Mouse (Mus musculus): ENCODE data around the gene Cdk2ap2. TPM values are rescaled to one million over a fixed set of nuclear protein-coding genes. Genes with fewer than 3 reads are reported as not detected.

Cdk2ap2 gene
- polyA plus RNA-seq, 1 experiment, result 26.9 TPM

DNA sequence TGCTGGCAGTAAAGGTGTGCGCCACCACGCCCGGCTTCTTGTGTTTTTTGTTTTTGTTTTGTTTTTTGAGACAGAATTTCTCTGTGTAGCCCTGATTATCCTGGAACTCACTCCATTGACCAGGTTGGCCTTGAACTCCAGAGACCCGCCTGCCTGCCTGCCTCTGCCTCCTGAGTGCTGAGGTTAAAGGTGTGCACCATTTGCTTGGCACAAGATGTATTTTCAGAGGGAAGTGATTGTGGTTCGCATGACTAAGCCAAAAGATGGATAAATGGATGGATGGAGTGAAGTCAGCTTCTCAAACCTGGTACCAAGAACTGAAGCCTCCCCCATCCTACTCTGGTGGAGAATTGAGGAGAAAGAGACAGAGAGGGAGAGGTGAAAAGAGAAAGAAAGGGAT, 42.4 kb upstream of the Cdk2ap2 start:
- Histone ChIP-seq H3K27ac (ENCODE audit: insufficient read depth, low read length) (no peak overlapping the region), H3K4me1 (ENCODE audit: control insufficient read depth, insufficient read depth, low read length) (peaks cover 17% of the 10 kb centered on the region), H3K9me3 (replicated peaks; ENCODE audit: control insufficient read depth, insufficient read depth, low read length, poor library complexity, severe bottlenecking) (no peaks in the 10 kb centered on the region), H3K4me3 (ENCODE audit: low read depth, low read length) (no peak overlapping the region), H3K27me3 (ENCODE audit: control insufficient read depth, insufficient read depth, low read length, poor library complexity, severe bottlenecking) (no peaks in the 10 kb centered on the region), H3K9ac (ENCODE audit: low read depth, poor library complexity, severe bottlenecking) (no peak overlapping the region), H3K36me3 (ENCODE audit: control insufficient read depth, insufficient read depth, low read length, poor library complexity, severe bottlenecking) (no peaks in the 10 kb centered on the region)
- TF ChIP-seq CTCF (IDR thresholded peaks at IDR 0.05; ENCODE audit: low read depth, low read length), result no peak
- TF ChIP-seq POLR2A (IDR thresholded peaks at IDR 0.05; ENCODE audit: insufficient read depth, low read length), result no peak
- no peak for TF ChIP-seq EP300 (IDR thresholded peaks at IDR 0.05; ENCODE audit: insufficient read depth, low read depth, low read length)

DNA sequence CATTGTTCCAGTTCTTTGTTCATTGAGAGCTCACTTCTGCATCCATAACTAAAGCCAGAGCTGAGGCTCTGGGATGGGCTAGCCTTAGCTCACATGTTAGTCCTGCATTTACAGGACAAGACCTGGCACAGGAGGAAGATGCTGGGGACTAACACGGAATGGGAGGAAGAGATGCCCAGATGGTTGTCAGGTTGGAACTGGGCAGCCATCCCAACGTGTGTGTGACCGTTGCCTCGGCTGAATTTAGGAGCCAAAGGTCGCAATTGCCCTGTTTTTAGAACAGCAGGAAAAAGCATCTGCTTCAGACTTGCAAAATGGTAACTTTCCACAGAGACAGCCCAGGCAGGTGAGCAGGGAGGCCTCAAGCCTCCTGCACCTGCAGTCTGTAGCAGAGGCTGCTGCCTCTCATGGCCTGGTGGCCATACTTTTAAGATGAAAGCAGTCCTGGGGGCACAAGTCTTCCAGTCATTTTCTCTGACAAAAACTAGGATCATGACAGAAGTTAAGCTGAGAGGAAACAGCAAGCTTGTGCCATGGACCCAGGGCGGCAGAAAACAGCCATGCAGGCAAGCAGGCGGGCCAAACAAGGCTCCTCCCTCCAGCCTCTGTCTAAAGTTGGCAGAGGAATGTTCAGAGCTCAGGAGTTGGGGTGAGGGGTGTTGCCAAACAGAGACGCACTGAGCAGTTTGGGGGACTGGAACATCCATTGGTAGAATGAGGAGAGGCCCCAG, 41.6 kb upstream of the Cdk2ap2 start:
- no peak for TF ChIP-seq POLR2A (IDR thresholded peaks at IDR 0.05; ENCODE audit: insufficient read depth, low read length)
- TF ChIP-seq CTCF (IDR thresholded peaks at IDR 0.05; ENCODE audit: low read depth, low read length), result no peak
- no peak for TF ChIP-seq EP300 (IDR thresholded peaks at IDR 0.05; ENCODE audit: insufficient read depth, low read depth, low read length)
- no peaks in the 10 kb centered on the region for H3K27me3 ChIP-seq (ENCODE audit: control insufficient read depth, insufficient read depth, low read length, poor library complexity, severe bottlenecking)
- no peak overlapping the region for H3K27ac ChIP-seq (ENCODE audit: insufficient read depth, low read length)

DNA sequence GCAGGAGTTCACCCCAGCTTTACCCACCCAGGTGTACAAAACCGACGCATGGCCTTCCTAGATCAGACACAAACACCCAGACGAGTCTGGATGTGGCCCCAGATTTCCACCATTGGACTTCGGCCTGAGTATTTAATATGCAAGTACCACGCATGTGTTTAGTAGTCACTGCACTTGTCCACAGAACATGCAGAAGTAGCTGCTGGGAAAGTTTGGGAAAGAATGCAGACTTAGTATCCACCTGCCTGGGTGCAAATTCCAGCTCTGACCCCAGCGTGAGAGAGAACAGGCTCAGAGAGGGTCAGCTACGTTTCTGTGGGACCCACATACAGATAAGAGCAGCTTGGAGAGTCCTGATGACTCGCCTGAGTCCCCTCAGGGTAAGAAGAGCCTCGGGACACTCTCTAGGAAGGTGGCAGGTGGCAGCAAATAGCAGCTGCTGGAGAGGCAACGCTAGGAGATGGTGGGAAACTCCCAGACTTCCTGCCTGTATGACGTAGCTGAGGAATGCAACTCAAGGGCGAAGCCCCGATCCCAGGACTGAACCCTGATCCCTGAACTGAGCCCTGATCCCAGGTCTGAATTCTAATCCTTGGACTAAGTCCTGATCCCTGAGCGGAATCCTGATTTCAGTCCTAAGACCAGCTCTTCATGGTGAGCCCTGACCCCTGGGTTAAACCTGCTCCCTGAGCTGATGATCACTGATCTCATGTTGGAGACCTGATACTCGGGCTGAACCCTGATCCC, 40.9 kb upstream of the Cdk2ap2 start:
- Histone ChIP-seq H3K9ac (ENCODE audit: low read depth, poor library complexity, severe bottlenecking) (no peak overlapping the region), H3K4me1 (ENCODE audit: control insufficient read depth, insufficient read depth, low read length) (peaks cover 17% of the 10 kb centered on the region), H3K4me3 (ENCODE audit: low read depth, low read length) (no peak overlapping the region), H3K9me3 (replicated peaks; ENCODE audit: control insufficient read depth, insufficient read depth, low read length, poor library complexity, severe bottlenecking) (peaks cover 7% of the 10 kb centered on the region), H3K36me3 (ENCODE audit: control insufficient read depth, insufficient read depth, low read length, poor library complexity, severe bottlenecking) (no peaks in the 10 kb centered on the region), H3K27ac (ENCODE audit: insufficient read depth, low read length) (no peak overlapping the region), H3K27me3 (ENCODE audit: control insufficient read depth, insufficient read depth, low read length, poor library complexity, severe bottlenecking) (peaks cover 2% of the 10 kb centered on the region; the same call in 1 of the 2 replicates)
- TF ChIP-seq CTCF (IDR thresholded peaks at IDR 0.05; ENCODE audit: low read depth, low read length), result no peak
- 0 out of 2 replicates have a peak, but pooled peaks have one; percentile 23 for TF ChIP-seq EP300 (IDR thresholded peaks at IDR 0.05; ENCODE audit: insufficient read depth, low read depth, low read length)

More for the DNA sequence above, 41.6 kb upstream of the Cdk2ap2 start:
- no peaks in the 10 kb centered on the region for H3K36me3 ChIP-seq (ENCODE audit: control insufficient read depth, insufficient read depth, low read length, poor library complexity, severe bottlenecking)
- no peak overlapping the region for H3K9ac ChIP-seq (ENCODE audit: low read depth, poor library complexity, severe bottlenecking)
- H3K4me1 ChIP-seq (ENCODE audit: control insufficient read depth, insufficient read depth, low read length), result peaks cover 17% of the 10 kb centered on the region
- H3K4me3 ChIP-seq (ENCODE audit: low read depth, low read length), result no peak overlapping the region
- peaks cover under 1% of the 10 kb centered on the region; the same call in 1 of the 2 replicates for H3K9me3 ChIP-seq (replicated peaks; ENCODE audit: control insufficient read depth, insufficient read depth, low read length, poor library complexity, severe bottlenecking)

DNA sequence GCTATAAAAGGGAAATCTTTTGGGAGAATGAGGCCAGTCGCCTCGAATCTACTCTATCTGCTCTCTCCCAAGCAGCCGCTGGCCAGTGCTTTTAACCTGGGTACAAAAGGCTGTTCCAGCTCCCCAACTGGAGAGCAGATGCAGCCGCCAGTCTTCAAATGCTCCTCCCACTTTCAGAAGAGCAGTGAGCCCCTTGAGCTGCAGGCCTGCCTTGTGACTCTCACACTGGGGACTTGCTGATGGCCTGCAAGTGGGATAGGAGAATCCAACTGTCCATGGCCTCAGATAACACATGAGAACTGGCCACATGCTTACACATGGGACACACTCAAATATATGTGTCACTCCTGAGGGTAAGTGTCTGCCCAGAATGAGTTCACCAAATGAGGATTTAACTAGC, 40.3 kb upstream of the Cdk2ap2 start:
- Histone ChIP-seq H3K36me3 (ENCODE audit: control insufficient read depth, insufficient read depth, low read length, poor library complexity, severe bottlenecking) (no peaks in the 10 kb centered on the region), H3K9ac (ENCODE audit: low read depth, poor library complexity, severe bottlenecking) (no peak overlapping the region), H3K27ac (ENCODE audit: insufficient read depth, low read length) (no peak overlapping the region), H3K4me1 (ENCODE audit: control insufficient read depth, insufficient read depth, low read length) (peaks cover 17% of the 10 kb centered on the region), H3K9me3 (replicated peaks; ENCODE audit: control insufficient read depth, insufficient read depth, low read length, poor library complexity, severe bottlenecking) (peaks cover 7% of the 10 kb centered on the region), H3K27me3 (ENCODE audit: control insufficient read depth, insufficient read depth, low read length, poor library complexity, severe bottlenecking) (peaks cover 2% of the 10 kb centered on the region; the same call in 1 of the 2 replicates), H3K4me3 (ENCODE audit: low read depth, low read length) (no peak overlapping the region)
- no peak for TF ChIP-seq CTCF (IDR thresholded peaks at IDR 0.05; ENCODE audit: low read depth, low read length)
- TF ChIP-seq POLR2A (IDR thresholded peaks at IDR 0.05; ENCODE audit: insufficient read depth, low read length), result no peak
- no peak for TF ChIP-seq EP300 (IDR thresholded peaks at IDR 0.05; ENCODE audit: insufficient read depth, low read depth, low read length)

DNA sequence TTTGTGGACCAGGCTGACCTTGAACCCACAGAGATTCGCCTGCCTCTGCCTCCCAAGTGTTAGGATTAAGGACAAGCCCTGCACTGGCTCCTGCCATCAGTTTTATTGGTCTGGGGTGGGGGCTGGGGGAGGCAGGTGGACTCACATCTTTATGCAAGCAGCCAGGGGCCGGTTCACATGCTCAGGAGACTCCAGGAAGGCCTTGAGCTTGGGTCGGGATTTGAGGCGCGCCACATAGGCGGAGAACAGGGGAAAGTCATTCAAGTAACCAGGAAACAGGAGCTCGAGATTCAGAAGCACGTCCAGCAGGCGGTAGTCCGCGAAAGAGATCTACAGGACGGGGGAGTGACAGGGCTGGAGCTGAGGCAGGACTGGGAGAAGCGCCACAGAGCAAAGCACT, 39.6 kb upstream of the Cdk2ap2 start:
- no peaks in the 10 kb centered on the region for H3K36me3 ChIP-seq (ENCODE audit: control insufficient read depth, insufficient read depth, low read length, poor library complexity, severe bottlenecking)
- H3K9ac ChIP-seq (ENCODE audit: low read depth, poor library complexity, severe bottlenecking), result no peak overlapping the region
- peaks cover 17% of the 10 kb centered on the region for H3K4me1 ChIP-seq (ENCODE audit: control insufficient read depth, insufficient read depth, low read length)
- H3K27ac ChIP-seq (ENCODE audit: insufficient read depth, low read length), result no peak overlapping the region
- TF ChIP-seq EP300 (IDR thresholded peaks at IDR 0.05; ENCODE audit: insufficient read depth, low read depth, low read length), result no peak
- no peak for TF ChIP-seq POLR2A (IDR thresholded peaks at IDR 0.05; ENCODE audit: insufficient read depth, low read length)
- TF ChIP-seq CTCF (IDR thresholded peaks at IDR 0.05; ENCODE audit: low read depth, low read length), result no peak
- H3K9me3 ChIP-seq (replicated peaks; ENCODE audit: control insufficient read depth, insufficient read depth, low read length, poor library complexity, severe bottlenecking), result peaks cover 7% of the 10 kb centered on the region
- H3K27me3 ChIP-seq (ENCODE audit: control insufficient read depth, insufficient read depth, low read length, poor library complexity, severe bottlenecking), result peaks cover 2% of the 10 kb centered on the region; the same call in 1 of the 2 replicates
- no peak overlapping the region for H3K4me3 ChIP-seq (ENCODE audit: low read depth, low read length)

DNA sequence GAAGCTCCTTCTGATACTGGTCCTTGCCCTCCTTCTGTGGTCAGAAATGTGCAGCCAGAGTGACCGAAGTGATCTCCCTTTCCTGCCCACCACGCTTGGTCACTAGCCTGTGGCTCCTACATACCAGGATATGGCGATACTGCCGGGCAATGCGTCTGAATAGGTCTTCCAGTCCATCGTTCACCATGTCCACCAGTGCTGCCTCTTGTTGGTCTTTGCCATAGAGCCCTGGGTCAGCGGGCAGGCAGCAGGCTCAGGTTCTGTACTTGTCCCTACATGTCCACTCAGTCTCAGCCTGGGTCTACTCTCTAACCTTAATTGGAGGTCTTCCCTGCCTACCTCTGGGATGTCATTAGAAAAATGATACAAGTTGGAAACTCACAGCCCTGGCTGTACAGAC, 39.0 kb upstream of the Cdk2ap2 start:
- Histone ChIP-seq H3K4me3 (ENCODE audit: low read depth, low read length) (no peak overlapping the region), H3K36me3 (ENCODE audit: control insufficient read depth, insufficient read depth, low read length, poor library complexity, severe bottlenecking) (no peaks in the 10 kb centered on the region), H3K9me3 (replicated peaks; ENCODE audit: control insufficient read depth, insufficient read depth, low read length, poor library complexity, severe bottlenecking) (peaks cover 7% of the 10 kb centered on the region), H3K27ac (ENCODE audit: insufficient read depth, low read length) (no peak overlapping the region), H3K4me1 (ENCODE audit: control insufficient read depth, insufficient read depth, low read length) (peaks cover 17% of the 10 kb centered on the region), H3K9ac (ENCODE audit: low read depth, poor library complexity, severe bottlenecking) (no peak overlapping the region), H3K27me3 (ENCODE audit: control insufficient read depth, insufficient read depth, low read length, poor library complexity, severe bottlenecking) (peaks cover 2% of the 10 kb centered on the region; the same call in 1 of the 2 replicates)
- TF ChIP-seq POLR2A (IDR thresholded peaks at IDR 0.05; ENCODE audit: insufficient read depth, low read length), result no peak
- no peak for TF ChIP-seq CTCF (IDR thresholded peaks at IDR 0.05; ENCODE audit: low read depth, low read length)
- TF ChIP-seq EP300 (IDR thresholded peaks at IDR 0.05; ENCODE audit: insufficient read depth, low read depth, low read length), result no peak

All from ES-Bruce4 (cell line).